Mouse (Mus musculus) lung, adult 2 months (tissue): ENCODE data around the gene Phldb1. TPM values are rescaled to one million over a fixed set of nuclear protein-coding genes. Genes with fewer than 3 reads are reported as not detected.

Experiments
- DNase-seq: peaks from one replicate; pipeline ENCODE4 v3.0.0; 2022
- H3K4me1 ChIP-seq: fragments of 200-500 bp; 2 replicates; pipeline ENCODE4 v1.6.1; 2011; ENCODE audit warnings: low read length; ENCODE audit not compliant: control insufficient read depth, insufficient read depth
- H3K4me3 ChIP-seq: fragments of 200-500 bp; replicated peaks from 2 replicates; pipeline ENCODE3; 2011; ENCODE audit warnings: low read depth, mild to moderate bottlenecking, control low read depth, low read length; ENCODE audit errors: extremely low read depth
- CTCF ChIP-seq: fragments of 200-500 bp; IDR thresholded peaks from 2 replicates; pipeline ENCODE4 v1.5.1; 2011; ENCODE audit warnings: mild to moderate bottlenecking, low read length, control low read depth; ENCODE audit not compliant: insufficient read depth
- POLR2A ChIP-seq: fragments of 200-500 bp; IDR thresholded peaks from 2 replicates; pipeline ENCODE4 v1.6.1; 2011; ENCODE audit warnings: low read depth, mild to moderate bottlenecking, control low read depth, low read length, borderline replicate concordance; ENCODE audit errors: extremely low read depth
- WGBS: fragments of 180-500 bp; shearing (Covaris S2); methylation state at CpG from one replicate; pipeline ENCODE4 v1.1.7; 2018; 5-methylcytosine and 5-hydroxymethylcytosine counted together
- polyA plus RNA-seq: library from polyadenylated mRNA; depleted of rRNA; stranded (reverse); fragments of >200 nt; gene quantifications from 2 replicates; pipeline ENCODE4 v1.2.3, GENCODE M21; 2012

The Phldb1 gene
- polyA plus RNA-seq, 1 experiment = 87.6 TPM

DNA sequence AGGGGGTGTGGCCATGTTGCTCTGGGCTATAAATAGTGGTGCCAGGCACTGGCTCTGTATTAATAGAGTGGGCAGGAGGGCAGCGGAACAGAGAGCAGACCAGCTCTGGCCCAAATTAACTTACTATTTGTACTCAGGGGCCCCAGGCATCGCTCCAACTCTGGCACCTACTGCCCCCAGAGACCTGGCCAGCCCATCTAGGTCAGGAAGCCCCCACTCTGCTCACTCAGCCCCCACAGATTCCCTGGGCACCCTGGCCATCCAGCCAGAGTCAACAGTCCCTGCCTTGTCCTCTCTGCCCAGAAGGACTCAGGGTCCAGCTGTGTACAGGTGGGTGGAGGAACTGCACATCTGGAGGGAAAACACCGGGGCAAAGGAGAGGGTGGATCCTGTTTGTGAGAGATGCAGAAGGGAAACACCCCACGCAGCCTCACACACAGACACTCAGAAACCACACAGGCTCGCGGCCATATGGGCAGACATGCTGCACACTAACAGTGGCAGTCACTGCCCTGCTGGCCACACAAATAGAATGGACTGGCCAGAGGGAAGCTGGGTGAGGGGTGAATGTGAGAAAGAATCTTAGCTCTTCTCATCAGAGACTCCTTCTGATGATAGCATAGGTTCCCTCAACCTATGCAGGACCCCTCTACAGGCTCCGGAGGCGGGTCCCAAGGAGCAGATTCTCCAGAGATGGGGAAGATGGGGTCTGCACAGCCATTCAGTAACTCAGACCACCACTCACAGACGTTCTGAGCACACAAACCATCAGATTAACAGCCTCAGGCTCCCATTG, 14.4 kb downstream of the Phldb1 start:
- Histone ChIP-seq H3K4me1 (peaks cover 30% of the 10 kb centered on the region), H3K4me3 (peak overlapping the region; percentile 36)
- 26% methylated on average over 9 of the region's 9 CpGs for WGBS
- no peak for TF ChIP-seq POLR2A
- no peak for TF ChIP-seq CTCF
- DNase-seq = no peak

DNA sequence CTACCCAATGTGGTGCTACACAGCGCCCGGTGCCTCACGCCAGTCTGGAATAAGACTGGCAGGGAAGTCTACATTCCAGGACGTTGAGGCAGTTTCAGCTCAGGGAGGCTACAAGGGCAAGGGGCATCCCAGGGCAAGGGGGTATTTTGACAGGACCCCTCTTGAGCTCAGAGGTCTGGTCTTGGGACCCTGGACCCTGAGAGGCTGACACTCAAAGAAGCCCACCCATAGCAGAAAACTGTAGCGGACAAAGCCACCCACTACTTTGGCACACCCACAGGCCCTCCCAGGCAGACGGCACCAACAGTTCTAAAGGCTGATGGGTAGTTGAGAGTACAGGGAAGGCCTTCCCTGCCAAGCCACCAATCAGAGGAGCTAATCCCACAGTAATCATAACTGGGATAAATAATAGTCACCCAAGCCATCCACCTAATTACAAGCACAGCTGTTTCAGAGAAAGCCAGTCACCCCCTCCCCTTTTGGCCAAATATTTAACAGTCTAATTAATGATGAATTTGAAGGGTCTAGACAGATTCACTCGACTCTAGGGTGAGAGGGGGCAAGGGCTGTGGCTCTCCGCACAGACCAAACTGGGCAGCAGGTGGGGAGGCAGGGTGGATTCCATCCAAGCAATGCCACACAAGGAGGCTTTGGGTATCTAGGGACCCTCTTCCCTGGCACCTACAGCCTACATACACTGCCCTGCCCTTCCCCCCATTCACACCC, 15.2 kb downstream of the Phldb1 start:
- 65% methylated on average over 8 of the region's 8 CpGs for WGBS
- no peak for DNase-seq
- TF ChIP-seq POLR2A = no peak
- no peak for TF ChIP-seq CTCF
- Histone ChIP-seq H3K4me1 (peaks cover 27% of the 10 kb centered on the region), H3K4me3 (no peak overlapping the region)

DNA sequence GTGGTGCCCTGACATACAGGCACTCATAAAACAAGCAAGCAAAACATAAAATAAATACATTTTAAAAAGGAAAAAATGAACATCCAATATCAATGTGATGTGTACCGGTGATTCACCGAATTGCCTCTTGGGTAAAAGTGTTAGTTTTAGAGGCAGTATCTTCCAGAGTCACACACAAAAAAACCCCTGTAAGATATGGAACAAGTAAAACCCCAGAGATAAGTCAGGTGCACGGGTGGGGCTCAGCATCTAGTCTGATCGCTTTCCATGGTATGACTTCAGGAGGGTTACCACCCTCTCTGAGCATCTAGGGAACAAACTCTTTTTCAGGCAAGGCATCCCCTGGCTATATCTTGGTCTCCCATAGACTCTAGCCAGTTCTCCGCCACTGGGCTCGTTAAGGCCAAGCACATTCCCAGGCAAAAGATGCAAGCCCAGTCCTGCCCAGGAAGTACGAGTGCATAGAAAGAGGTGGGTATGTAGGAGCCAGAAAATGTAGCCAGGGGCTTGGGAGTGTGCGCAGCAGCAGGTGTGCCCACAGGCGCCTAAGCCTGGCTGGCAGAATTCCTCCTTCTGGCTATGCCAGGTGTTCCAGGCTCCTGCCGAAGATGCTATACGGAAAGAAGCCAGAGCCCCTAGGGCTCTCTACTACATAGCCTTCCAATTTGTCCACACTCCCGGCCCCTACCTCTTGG, 15.9 kb downstream of the Phldb1 start:
- TF ChIP-seq CTCF = no peak
- no peak for TF ChIP-seq POLR2A
- WGBS = 87% methylated on average over 12 of the region's 12 CpGs
- Histone ChIP-seq H3K4me3 (no peak overlapping the region), H3K4me1 (peaks cover 24% of the 10 kb centered on the region)
- DNase-seq = no peak

DNA sequence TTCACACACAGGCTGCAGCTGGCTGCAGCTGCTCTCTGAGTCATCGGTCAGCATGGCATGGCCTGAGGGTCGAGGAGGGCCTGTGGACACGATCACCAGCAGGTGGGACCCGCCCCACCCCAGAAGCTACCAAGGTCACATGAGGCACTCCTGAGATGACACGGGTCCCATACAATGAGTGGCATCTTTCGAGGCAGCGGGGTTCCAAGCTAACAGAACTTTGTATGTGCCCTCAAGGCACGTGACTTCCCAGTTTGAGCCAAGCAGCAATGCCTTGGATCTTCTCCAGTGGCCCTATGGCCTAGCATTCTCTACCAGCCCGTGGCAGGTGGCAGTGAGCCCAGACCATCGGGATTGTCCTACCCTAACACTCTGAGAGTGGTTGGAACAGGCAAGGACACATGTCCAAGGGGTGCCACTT, 17.2 kb downstream of the Phldb1 start:
- no peak for TF ChIP-seq CTCF
- TF ChIP-seq POLR2A = no peak

DNA sequence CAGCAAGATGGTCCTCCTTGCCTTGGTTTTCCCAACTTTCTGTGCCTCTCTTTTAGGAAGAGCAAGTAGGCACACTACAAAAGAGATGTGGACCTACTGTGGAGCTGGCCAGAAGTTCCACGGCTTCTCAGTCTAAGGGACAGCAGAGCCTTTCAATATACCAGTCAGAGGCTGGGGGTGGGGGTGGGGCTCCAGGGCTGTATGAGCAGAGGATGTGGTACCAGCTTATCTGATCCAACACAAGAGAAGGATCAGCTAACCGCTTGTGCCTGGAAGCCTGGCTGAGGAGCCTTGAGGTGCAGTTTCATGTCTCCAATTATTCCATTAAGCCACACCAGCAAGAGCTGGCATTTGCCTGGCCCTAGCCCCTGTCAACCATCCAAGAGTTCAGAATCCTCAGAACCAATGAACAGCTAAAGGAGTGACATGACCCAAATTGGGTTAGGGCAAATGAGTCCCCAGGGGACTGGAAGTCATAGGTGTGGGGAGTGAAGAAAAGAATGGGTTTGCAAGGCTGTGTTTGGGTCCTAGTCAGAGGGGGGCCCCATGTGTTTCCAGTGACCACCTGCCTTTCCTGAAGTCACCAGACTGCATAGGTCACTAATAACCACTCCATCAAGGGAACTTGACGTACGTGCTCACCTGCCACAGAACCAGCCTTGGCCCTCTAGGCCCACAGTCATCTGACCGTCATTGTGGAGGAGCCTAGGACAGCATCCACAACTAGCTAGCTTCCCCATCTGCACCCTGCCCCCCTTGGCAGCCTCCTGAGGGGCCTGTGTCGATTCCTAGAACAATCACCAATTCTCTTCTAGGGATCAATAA, 17.8 kb downstream of the Phldb1 start:
- peaks cover 13% of the 10 kb centered on the region for H3K4me1 ChIP-seq
- TF ChIP-seq CTCF (no peak), POLR2A (no peak)
- no peak for DNase-seq
- no peak overlapping the region for H3K4me3 ChIP-seq
- WGBS = 80% methylated on average over 6 of the region's 6 CpGs

More for the DNA sequence above, 17.2 kb downstream of the Phldb1 start:
- no peak overlapping the region for H3K4me3 ChIP-seq
- H3K4me1 ChIP-seq = peaks cover 15% of the 10 kb centered on the region
- WGBS = 73% methylated on average over 10 of the region's 10 CpGs
- DNase-seq = no peak

DNA sequence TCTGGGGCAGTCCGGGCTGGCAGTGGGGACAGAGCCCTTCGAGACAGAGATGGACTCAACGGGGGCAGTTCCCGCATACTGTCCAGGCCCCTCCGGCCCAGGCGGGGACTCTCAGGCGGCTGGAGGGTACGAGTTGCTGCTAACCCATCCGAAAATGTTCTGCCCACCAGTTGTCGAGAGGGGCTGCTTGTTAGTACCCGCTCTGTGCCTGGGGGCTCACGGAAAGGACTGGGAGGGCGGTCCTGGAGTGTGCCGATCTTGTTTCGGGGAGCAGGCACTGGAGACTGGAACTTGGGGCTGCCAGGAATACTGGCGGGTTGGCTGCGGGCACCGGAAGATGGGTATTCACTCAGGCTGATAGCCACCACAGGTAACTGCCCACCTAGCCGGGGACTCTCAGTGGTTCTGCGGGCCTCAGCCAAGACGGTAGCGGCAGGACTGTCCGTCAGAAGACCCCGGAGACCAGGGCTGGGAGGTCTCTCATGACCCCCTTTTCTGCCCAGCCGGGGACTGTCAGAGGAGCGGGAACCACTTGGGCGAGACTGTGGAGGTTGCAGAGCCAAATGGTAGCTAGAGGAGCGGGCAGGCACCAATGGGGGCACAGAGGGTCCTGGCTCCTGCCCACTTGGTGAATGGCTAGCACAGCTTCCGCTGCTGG, 19.2 kb downstream of the Phldb1 start:
- H3K4me1 ChIP-seq = peaks cover 6% of the 10 kb centered on the region
- 97% methylated on average over 29 of the region's 29 CpGs for WGBS
- H3K4me3 ChIP-seq = no peak overlapping the region
- TF ChIP-seq CTCF (no peak), POLR2A (no peak)
- DNase-seq = no peak

DNA sequence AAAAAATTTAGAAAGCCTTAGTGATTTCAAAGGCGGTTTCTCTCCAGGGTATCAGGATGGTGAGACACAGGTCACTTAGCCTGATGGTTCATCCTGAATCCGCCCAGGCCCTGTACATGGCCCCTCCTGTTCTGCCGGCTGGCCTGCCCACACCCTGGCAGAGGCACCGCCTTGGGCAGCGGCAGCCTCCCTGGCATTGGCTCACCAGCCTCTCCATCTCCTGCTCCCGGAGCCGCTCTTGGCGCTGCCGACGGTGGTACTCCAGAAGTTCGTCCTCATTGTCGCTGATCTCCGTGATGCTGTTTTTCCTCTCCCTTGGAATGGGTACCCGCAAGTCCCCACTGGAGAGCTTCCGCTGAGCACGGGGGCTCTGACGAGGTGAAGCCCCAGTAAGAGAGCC, 19.9 kb downstream of the Phldb1 start:
- H3K4me3 ChIP-seq = no peak overlapping the region
- DNase-seq = no peak
- WGBS = 87% methylated on average over 17 of the region's 17 CpGs

DNA sequence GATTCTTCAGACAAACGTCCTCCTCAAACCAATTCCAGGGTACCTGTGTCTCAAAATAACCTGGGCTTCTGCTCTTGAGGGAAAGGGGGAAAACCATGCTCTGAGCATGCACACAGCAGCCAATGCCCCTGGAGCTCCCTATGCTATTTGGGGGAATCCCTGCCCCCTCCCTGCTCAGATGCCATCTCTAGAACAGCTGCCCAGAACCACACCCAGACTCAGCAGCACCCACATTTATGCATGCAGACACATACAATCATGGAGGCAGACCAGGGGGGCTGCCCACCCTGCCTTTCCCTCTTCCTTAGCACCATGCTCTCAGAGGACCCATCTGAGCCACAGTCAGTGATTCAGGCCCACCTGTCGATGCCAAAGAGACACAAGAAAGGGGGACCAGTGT, 21.4 kb downstream of the Phldb1 start:
- 74% methylated on average over 2 of the region's 2 CpGs for WGBS
- TF ChIP-seq POLR2A (no peak), CTCF (no peak)

More for the DNA sequence above, 19.9 kb downstream of the Phldb1 start:
- no peak for TF ChIP-seq POLR2A
- TF ChIP-seq CTCF = no peak
- H3K4me1 ChIP-seq = no peaks in the 10 kb centered on the region

DNA sequence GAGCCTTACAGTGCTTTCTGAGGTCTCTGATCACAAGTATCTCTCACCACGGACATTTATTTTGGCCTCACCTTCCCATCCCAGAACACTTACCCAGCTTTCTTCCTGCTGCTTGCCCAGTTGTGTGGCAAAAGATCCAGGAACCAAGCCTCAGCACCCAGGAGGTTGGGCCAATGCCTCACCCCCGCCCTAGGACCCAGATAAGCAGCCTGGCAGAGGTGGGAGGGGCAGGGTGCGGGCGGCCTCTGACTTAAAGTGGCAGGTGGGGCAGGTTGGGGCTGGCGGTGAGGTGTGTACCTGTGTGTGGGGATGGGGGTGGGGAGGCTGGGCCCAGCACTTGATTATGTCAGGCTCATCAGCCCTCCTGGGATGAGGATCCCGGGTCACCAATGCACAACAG, 21.9 kb downstream of the Phldb1 start:
- Histone ChIP-seq H3K4me3 (no peak overlapping the region), H3K4me1 (no peaks in the 10 kb centered on the region)
- no peak for DNase-seq
- WGBS = 62% methylated on average over 6 of the region's 6 CpGs
- TF ChIP-seq CTCF (no peak), POLR2A (no peak)

More for the DNA sequence above, 21.4 kb downstream of the Phldb1 start:
- no peak overlapping the region for H3K4me3 ChIP-seq
- no peaks in the 10 kb centered on the region for H3K4me1 ChIP-seq
- no peak for DNase-seq
